Mouse (Mus musculus): Measurements from ENCODE around the gene Nipal1. TPM values are rescaled to one million over a fixed set of nuclear protein-coding genes. Genes with fewer than 3 reads are reported as not detected.

Gene Nipal1
- polyA plus RNA-seq, 1 experiment from 2014 or later = 0.80 TPM

- H3K9ac ChIP-seq (replicated peaks; ENCODE audit: low read length) = no peak overlapping the region
- ATAC-seq (replicated peaks; ENCODE audit: insufficient number of reproducible peaks, low FRiP score, low TSS enrichment, low read depth) (no peak), DNase-seq (ENCODE audit: low spot score) (peak; percentile 82)
- no peak overlapping the region for H3K4me3 ChIP-seq (ENCODE audit: low read depth, low read length)
- H3K4me2 ChIP-seq (ENCODE audit: low read depth, low read length) = no peak overlapping the region
- 30% methylated on average over 4 of the region's 4 CpGs for WGBS
- H3K36me3 ChIP-seq (replicated peaks; ENCODE audit: control insufficient read depth, insufficient read depth, low read depth, low read length) = no peaks in the 10 kb centered on the region
- H3K27me3 ChIP-seq (ENCODE audit: control insufficient read depth, insufficient read depth, low read length) = no peaks in the 10 kb centered on the region
- H3K9me3 ChIP-seq (replicated peaks; ENCODE audit: control insufficient read depth, low read length) = no peaks in the 10 kb centered on the region
- H3K4me1 ChIP-seq (ENCODE audit: control insufficient read depth, insufficient read depth, low read length) = no peaks in the 10 kb centered on the region
- no peak overlapping the region for H3K27ac ChIP-seq (replicated peaks; ENCODE audit: low read depth, low read length)
These were observed 63.1 kb downstream of the Nipal1 start for GRCm38 (mm10) chr5:72710572-72711278.

- ATAC-seq (replicated peaks; ENCODE audit: insufficient number of reproducible peaks, low FRiP score, low TSS enrichment, low read depth) = no peak
- no peaks in the 10 kb centered on the region for H3K9me3 ChIP-seq (replicated peaks; ENCODE audit: control insufficient read depth, low read length)
- 63% methylated on average over 7 of the region's 7 CpGs for WGBS
These were observed 73.0 kb downstream of the Nipal1 start for GRCm38 (mm10) chr5:72720587-72720986.

More at GRCm38 (mm10) chr5:72720587-72720986, 73.0 kb downstream of the Nipal1 start:
- Histone ChIP-seq H3K4me3 (ENCODE audit: low read depth, low read length) (no peak overlapping the region), H3K27ac (replicated peaks; ENCODE audit: low read depth, low read length) (no peak overlapping the region), H3K4me1 (ENCODE audit: control insufficient read depth, insufficient read depth, low read length) (no peaks in the 10 kb centered on the region), H3K36me3 (replicated peaks; ENCODE audit: control insufficient read depth, insufficient read depth, low read depth, low read length) (no peaks in the 10 kb centered on the region), H3K9ac (replicated peaks; ENCODE audit: low read length) (no peak overlapping the region), H3K27me3 (ENCODE audit: control insufficient read depth, insufficient read depth, low read length) (no peaks in the 10 kb centered on the region), H3K4me2 (ENCODE audit: low read depth, low read length) (no peak overlapping the region)
- peak; percentile 18 for DNase-seq (ENCODE audit: low spot score)

Other genes with a start within 250 kb of the Nipal1 start
- 4.0 and 4.2 TPM in 2 replicates for gene Corin, start 143.3 kb upstream of the Nipal1 start, polyA plus RNA-seq (2014; fragmentation: Nextera tagmentation; extraction: Ambion mirVana)
- 28.6 and 30.5 TPM in 2 replicates for gene Nfxl1, start 88.1 kb upstream of the Nipal1 start, polyA plus RNA-seq (2014; fragmentation: Nextera tagmentation; extraction: Ambion mirVana)
- 2.4 and 4.2 TPM in 2 replicates for gene Zar1, start 66.5 kb upstream of the Nipal1 start, polyA plus RNA-seq (2014; fragmentation: Nextera tagmentation; extraction: Ambion mirVana)
- 1.5 and 1.9 TPM in 2 replicates for gene Gm5868, start 60.2 kb upstream of the Nipal1 start, polyA plus RNA-seq (2014; fragmentation: Nextera tagmentation; extraction: Ambion mirVana)
- gene Cnga1, start 3.5 kb upstream of the Nipal1 start, polyA plus RNA-seq (2014; fragmentation: Nextera tagmentation; extraction: Ambion mirVana) = not detected in 2 replicates
- 0.13 TPM in 1 of 2 replicates, not detected in the other for gene Txk, start 105.0 kb downstream of the Nipal1 start, polyA plus RNA-seq (2014; fragmentation: Nextera tagmentation; extraction: Ambion mirVana)
- gene Tec, start 220.7 kb downstream of the Nipal1 start, polyA plus RNA-seq (2014; fragmentation: Nextera tagmentation; extraction: Ambion mirVana) = 2.6 and 3.2 TPM in 2 replicates